Mouse (Mus musculus): ENCODE results near the gene 4932438H23Rik. TPM values are rescaled to one million over a fixed set of nuclear protein-coding genes. Genes with fewer than 3 reads are reported as not detected.
"Not testable (repeated sequence)": the region's sequence is repeated elsewhere in the genome, so short reads cannot be mapped to it uniquely, and the experiment has no call there.

Gene 4932438H23Rik
- polyA plus RNA-seq, 1 experiment from 2014 or later: 0.39 TPM

DNA sequence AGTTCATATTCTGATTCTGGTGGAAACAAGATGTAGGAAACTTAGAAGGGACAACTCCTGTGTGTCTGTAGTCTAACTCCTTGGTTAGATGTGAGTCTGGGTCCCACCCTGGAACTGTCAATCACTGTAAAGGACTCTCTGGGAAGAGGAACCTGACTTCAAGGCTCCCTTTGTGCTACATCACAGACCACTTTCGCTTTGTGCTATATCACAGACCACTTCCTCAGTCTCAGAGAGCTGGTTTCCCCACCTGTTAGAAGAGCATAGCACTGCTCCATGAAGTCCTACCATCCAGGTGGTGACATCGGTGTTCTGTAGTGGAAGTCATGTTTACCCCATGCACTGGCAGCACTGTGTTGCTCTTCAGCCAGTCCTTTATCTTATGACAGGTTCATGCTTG, 1.1 kb upstream of the 4932438H23Rik start:
- ATAC-seq (ENCODE audit: insufficient number of reproducible peaks, insufficient read depth, low FRiP score, low read depth): no peak

DNA sequence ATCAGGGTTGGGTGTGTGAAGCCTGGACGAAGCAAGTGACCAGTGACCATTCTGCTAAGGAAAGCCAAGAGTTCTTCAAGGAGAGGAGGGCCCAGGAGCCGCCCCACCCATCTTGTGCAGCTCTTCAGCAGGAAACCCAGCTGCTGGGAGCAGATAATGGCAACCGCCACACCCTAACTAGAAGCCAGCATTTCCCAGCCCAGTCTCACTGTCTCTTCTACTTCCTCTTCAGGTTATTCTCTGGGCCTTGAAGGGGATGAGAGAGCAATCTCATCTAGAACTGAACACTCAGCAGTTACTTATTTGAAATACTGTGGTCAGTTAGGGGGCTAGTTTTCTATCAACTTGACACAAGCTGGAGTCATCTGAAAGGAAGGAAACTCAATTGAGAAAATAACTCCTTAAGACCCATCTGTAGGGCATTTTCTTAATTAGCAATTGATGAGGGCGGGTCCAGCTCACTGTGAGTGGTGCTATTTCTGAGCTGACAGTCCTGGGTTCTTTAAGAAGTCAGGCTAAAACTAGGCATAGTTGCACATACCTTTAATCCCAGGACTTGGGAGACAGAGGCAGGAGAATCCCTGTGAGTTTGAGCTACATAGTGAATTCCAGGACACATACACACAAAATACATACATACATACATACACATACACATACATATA, 8.1 kb downstream of the 4932438H23Rik start:
- 67% methylated on average over 4 of the region's 4 CpGs for WGBS

More for the DNA sequence above, 1.1 kb upstream of the 4932438H23Rik start:
- Histone ChIP-seq H3K9me3 (ENCODE audit: control insufficient read depth, low read depth, low read length) (no peaks in the 10 kb centered on the region), H3K4me3 (ENCODE audit: low read depth, low read length) (no peak overlapping the region), H3K4me1 (ENCODE audit: control insufficient read depth, insufficient read depth, low read length) (no peaks in the 10 kb centered on the region), H3K27me3 (ENCODE audit: control insufficient read depth, insufficient read depth, low read length) (no peaks in the 10 kb centered on the region), H3K27ac (ENCODE audit: low read length) (no peak overlapping the region), H3K4me2 (replicated peaks; ENCODE audit: low read depth, low read length) (no peak overlapping the region), H3K9ac (replicated peaks; ENCODE audit: low read depth, low read length) (no peak overlapping the region), H3K36me3 (ENCODE audit: control insufficient read depth, insufficient read depth, low read length) (no peaks in the 10 kb centered on the region)
- WGBS: 83% methylated on average over 2 of the region's 2 CpGs

DNA sequence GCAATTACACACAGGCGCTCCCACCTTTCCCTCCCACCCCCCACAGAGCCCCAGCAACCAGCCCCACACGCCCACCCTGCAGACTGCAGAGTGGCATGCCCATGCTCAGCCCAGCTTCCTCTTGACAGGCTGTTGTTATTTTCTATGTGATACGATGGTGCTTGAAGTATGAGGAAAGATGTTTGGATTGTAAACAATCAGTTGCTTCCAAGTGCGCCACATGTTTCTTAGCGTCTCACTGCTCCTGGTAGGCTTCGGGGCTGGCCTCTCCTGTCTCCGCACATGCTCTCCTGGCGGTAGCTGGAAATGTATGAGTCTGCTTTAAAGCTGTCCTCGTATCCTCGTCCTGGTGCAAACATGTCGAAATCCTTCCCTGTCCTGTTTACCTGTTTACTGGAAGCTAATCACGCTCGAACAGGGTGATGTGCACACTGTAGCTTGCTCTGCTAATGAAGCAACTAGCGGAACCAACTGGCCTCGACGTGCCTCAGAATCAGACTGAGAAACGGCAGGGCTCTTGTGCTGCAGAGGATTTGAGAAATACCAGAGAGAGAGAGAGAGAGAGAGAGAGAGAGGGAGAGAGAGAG, 9.6 kb downstream of the 4932438H23Rik start:
- no peak overlapping the region for H3K4me2 ChIP-seq (replicated peaks; ENCODE audit: low read depth, low read length)
- H3K9ac ChIP-seq (replicated peaks; ENCODE audit: low read depth, low read length): no peak overlapping the region
- H3K36me3 ChIP-seq (ENCODE audit: control insufficient read depth, insufficient read depth, low read length): no peaks in the 10 kb centered on the region
- no peaks in the 10 kb centered on the region for H3K9me3 ChIP-seq (ENCODE audit: control insufficient read depth, low read depth, low read length)
- H3K27ac ChIP-seq (ENCODE audit: low read length): no peak overlapping the region
- no peak for ATAC-seq (ENCODE audit: insufficient number of reproducible peaks, insufficient read depth, low FRiP score, low read depth)
- WGBS: 56% methylated on average over 17 of the region's 17 CpGs
- H3K4me3 ChIP-seq (ENCODE audit: low read depth, low read length): no peak overlapping the region
- no peaks in the 10 kb centered on the region for H3K4me1 ChIP-seq (ENCODE audit: control insufficient read depth, insufficient read depth, low read length)
- no peaks in the 10 kb centered on the region for H3K27me3 ChIP-seq (ENCODE audit: control insufficient read depth, insufficient read depth, low read length)

More for the DNA sequence above, 8.1 kb downstream of the 4932438H23Rik start:
- ATAC-seq (ENCODE audit: insufficient number of reproducible peaks, insufficient read depth, low FRiP score, low read depth): peak; percentile 76; the same call in 1 of the 2 replicates
- H3K9ac ChIP-seq (replicated peaks; ENCODE audit: low read depth, low read length): no peak overlapping the region
- no peak overlapping the region for H3K27ac ChIP-seq (ENCODE audit: low read length)
- H3K36me3 ChIP-seq (ENCODE audit: control insufficient read depth, insufficient read depth, low read length): no peaks in the 10 kb centered on the region
- no peaks in the 10 kb centered on the region for H3K9me3 ChIP-seq (ENCODE audit: control insufficient read depth, low read depth, low read length)
- H3K4me1 ChIP-seq (ENCODE audit: control insufficient read depth, insufficient read depth, low read length): no peaks in the 10 kb centered on the region
- H3K27me3 ChIP-seq (ENCODE audit: control insufficient read depth, insufficient read depth, low read length): no peaks in the 10 kb centered on the region
- no peak overlapping the region for H3K4me3 ChIP-seq (ENCODE audit: low read depth, low read length)
- H3K4me2 ChIP-seq (replicated peaks; ENCODE audit: low read depth, low read length): no peak overlapping the region

DNA sequence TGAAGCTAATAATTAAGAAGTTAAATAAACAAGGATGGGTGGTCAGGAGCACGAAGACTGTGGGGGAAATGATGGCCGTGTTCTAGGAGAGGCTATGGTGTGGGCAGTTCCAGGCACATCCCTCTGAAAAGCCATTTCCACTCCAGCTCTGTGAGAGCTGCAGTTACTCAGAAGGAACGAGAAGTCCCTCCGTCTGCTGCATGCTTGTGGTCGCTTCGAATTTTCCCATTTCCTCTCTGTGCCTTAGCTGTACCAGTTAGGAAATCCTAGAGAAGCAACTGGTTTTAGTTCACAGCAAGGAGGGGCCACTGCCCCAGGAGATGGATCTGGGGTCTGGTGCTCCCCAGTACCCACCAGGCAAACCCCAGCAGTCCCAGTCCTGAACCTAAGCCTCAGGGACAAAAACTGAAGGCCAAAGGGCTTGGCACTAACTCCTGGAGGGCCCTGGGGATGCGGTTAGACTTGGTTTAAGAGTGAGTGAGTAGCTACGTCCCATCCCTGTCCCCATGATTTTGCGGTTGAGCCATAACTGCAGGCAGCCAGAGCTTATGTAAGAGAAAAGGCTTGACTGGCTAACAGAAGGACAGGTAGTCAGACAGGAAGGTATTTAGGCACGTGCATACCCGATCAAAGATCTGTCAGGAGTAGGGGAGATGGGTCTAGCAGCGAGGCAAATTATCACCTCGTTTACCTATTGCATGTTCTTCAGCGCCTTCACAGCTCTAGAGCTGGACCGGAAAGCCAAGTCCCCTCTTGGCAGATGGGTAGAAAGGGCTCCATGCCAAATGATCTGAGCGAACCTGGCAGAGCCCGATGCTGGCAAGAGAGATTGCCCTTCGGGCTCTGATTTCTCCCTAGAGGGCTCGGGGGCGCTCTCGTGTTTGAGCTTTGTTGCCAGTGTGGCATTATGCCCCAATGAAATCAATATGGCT, 10.3 kb downstream of the 4932438H23Rik start:
- ATAC-seq (ENCODE audit: insufficient number of reproducible peaks, insufficient read depth, low FRiP score, low read depth): no peak
- Histone ChIP-seq H3K4me1 (ENCODE audit: control insufficient read depth, insufficient read depth, low read length) (no peaks in the 10 kb centered on the region), H3K27ac (ENCODE audit: low read length) (no peak overlapping the region), H3K27me3 (ENCODE audit: control insufficient read depth, insufficient read depth, low read length) (no peaks in the 10 kb centered on the region), H3K4me2 (replicated peaks; ENCODE audit: low read depth, low read length) (no peak overlapping the region), H3K9me3 (ENCODE audit: control insufficient read depth, low read depth, low read length) (no peaks in the 10 kb centered on the region), H3K9ac (replicated peaks; ENCODE audit: low read depth, low read length) (no peak overlapping the region), H3K4me3 (ENCODE audit: low read depth, low read length) (no peak overlapping the region), H3K36me3 (ENCODE audit: control insufficient read depth, insufficient read depth, low read length) (no peaks in the 10 kb centered on the region)
- 82% methylated on average over 21 of the region's 21 CpGs for WGBS

DNA sequence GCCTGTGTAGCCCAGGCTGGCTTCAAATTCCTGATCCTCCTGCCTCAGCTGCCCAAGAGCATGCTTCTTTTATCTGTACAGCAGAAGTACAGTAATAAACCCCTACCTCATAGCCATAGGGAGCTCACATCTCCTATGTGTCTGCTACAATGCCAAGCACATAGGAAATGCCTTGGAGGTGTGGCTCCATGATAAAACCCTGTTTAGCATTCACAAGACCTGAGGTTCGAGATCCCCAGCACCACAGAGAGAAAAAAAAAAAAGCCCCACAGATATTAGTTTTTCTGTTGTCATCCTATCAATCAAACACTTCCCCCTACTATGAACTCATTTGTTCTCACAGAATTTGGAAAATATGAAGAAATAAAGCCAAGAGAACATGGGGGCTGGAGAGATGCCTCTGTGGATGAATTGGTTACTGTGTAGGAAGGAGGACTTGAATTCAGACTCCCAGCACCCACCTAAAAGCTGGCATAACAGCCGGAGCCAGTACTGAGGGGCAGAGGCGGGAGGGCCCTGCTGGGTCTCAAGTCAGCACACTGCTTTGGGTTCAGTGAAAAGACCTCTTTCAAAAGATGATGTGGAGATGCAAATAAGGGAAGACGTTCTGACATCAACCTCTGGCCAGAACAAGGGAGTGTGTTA, 11.8 kb downstream of the 4932438H23Rik start:
- Histone ChIP-seq H3K9me3 (ENCODE audit: control insufficient read depth, low read depth, low read length) (no peaks in the 10 kb centered on the region), H3K36me3 (ENCODE audit: control insufficient read depth, insufficient read depth, low read length) (no peaks in the 10 kb centered on the region), H3K4me1 (ENCODE audit: control insufficient read depth, insufficient read depth, low read length) (no peaks in the 10 kb centered on the region), H3K4me3 (ENCODE audit: low read depth, low read length) (no peak overlapping the region), H3K27ac (ENCODE audit: low read length) (no peak overlapping the region), H3K27me3 (ENCODE audit: control insufficient read depth, insufficient read depth, low read length) (no peaks in the 10 kb centered on the region), H3K4me2 (replicated peaks; ENCODE audit: low read depth, low read length) (no peak overlapping the region), H3K9ac (replicated peaks; ENCODE audit: low read depth, low read length) (no peak overlapping the region)
- WGBS: 70% methylated on average over 4 of the region's 4 CpGs
- no peak for ATAC-seq (ENCODE audit: insufficient number of reproducible peaks, insufficient read depth, low FRiP score, low read depth)

DNA sequence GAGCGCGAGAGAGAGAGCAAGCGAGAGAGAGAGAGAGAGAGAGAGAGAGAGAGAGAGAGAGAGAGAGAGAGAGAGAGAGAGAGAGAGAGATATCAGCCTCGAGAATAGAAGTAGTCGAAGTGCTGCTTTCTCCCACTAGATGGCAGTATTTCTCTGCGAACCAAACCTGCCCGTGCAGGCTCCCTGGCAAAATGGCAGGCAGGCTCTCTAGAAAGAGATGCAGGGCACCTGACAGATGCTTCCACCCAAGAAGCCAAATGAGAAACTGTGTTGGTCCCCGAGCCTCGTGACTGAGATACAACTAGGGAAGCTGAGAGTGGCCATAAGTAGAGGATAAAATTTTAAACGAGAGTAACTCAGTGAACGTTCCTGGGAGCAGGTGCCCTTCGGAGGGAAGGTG, 13.4 kb downstream of the 4932438H23Rik start:
- 24% methylated on average over 11 of the region's 12 CpGs for whole genome bisulfite sequencing
- H3K4me1 ChIP-seq (ENCODE audit: control insufficient read depth, insufficient read depth, low read length): no peaks in the 10 kb centered on the region
- H3K4me3 ChIP-seq (ENCODE audit: low read depth, low read length): no peak overlapping the region
- H3K4me2 ChIP-seq (replicated peaks; ENCODE audit: low read depth, low read length): no peak overlapping the region
- H3K9ac ChIP-seq (replicated peaks; ENCODE audit: low read depth, low read length): no peak overlapping the region
- H3K36me3 ChIP-seq (ENCODE audit: control insufficient read depth, insufficient read depth, low read length): no peaks in the 10 kb centered on the region
- H3K27me3 ChIP-seq (ENCODE audit: control insufficient read depth, insufficient read depth, low read length): no peaks in the 10 kb centered on the region
- H3K27ac ChIP-seq (ENCODE audit: low read length): no peak overlapping the region
- ATAC-seq (ENCODE audit: insufficient number of reproducible peaks, insufficient read depth, low FRiP score, low read depth): no peak
- no peaks in the 10 kb centered on the region for H3K9me3 ChIP-seq (ENCODE audit: control insufficient read depth, low read depth, low read length)

DNA sequence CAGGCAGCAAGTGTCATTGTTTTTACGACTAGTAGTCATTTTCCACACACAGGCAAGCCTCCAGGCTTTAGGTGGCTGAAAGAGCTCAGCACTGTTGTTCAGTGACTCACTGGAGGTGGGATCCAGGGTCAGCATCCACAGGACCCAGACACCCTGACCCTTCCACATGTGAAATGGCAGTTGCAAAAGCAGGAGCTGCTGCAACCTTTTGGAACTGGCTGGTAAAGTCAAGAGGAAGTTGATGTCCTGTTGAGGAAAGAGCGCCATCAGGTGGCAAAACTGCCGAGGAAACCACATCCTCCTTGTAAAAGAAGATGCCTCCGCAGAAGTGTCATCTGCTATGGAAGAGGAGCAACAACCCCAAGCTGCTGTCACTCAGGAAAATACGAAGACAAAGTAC, 18.7 kb downstream of the 4932438H23Rik start:
- 78% methylated on average over 5 of the region's 5 CpGs for WGBS
- H3K4me2 ChIP-seq (replicated peaks; ENCODE audit: low read depth, low read length): no peak overlapping the region

DNA sequence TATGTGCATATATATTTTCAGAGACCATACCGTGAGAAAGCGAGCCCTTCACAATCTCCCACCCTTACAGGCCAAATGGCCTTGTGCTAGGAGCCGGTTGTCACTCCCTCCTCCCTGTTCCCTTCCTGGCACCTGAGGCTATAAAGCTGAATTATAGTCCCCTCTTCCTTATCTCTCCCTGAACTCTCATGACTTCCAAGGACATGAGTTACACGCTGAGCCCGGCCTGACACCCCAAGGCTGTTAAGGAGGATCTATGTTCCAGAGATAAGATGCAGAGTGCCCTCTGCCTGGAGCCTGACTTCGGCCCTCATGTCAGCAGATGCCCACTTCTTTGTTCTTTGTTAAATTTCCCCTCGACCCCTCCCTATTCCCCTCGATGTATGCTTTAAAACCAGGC, 19.5 kb downstream of the 4932438H23Rik start:
- not testable (repeated sequence) for H3K9ac ChIP-seq (replicated peaks; ENCODE audit: low read depth, low read length); ATAC-seq (ENCODE audit: insufficient number of reproducible peaks, insufficient read depth, low FRiP score, low read depth); H3K27me3 ChIP-seq (ENCODE audit: control insufficient read depth, insufficient read depth, low read length); H3K4me3 ChIP-seq (ENCODE audit: low read depth, low read length); H3K4me1 ChIP-seq (ENCODE audit: control insufficient read depth, insufficient read depth, low read length); H3K36me3 ChIP-seq (ENCODE audit: control insufficient read depth, insufficient read depth, low read length); H3K27ac ChIP-seq (ENCODE audit: low read length); H3K4me2 ChIP-seq (replicated peaks; ENCODE audit: low read depth, low read length); H3K9me3 ChIP-seq (ENCODE audit: control insufficient read depth, low read depth, low read length)
- WGBS: 82% methylated on average over 8 of the region's 8 CpGs

More for the DNA sequence above, 18.7 kb downstream of the 4932438H23Rik start:
- H3K36me3 ChIP-seq (ENCODE audit: control insufficient read depth, insufficient read depth, low read length): no peaks in the 10 kb centered on the region
- H3K27ac ChIP-seq (ENCODE audit: low read length): no peak overlapping the region
- no peak overlapping the region for H3K9ac ChIP-seq (replicated peaks; ENCODE audit: low read depth, low read length)
- no peaks in the 10 kb centered on the region for H3K4me1 ChIP-seq (ENCODE audit: control insufficient read depth, insufficient read depth, low read length)
- no peak overlapping the region for H3K4me3 ChIP-seq (ENCODE audit: low read depth, low read length)
- ATAC-seq (ENCODE audit: insufficient number of reproducible peaks, insufficient read depth, low FRiP score, low read depth): no peak
- no peaks in the 10 kb centered on the region for H3K27me3 ChIP-seq (ENCODE audit: control insufficient read depth, insufficient read depth, low read length)
- no peaks in the 10 kb centered on the region for H3K9me3 ChIP-seq (ENCODE audit: control insufficient read depth, low read depth, low read length)

Data from stomach, embryonic 14.5 days (tissue).